Mouse (Mus musculus) left cerebral cortex, adult 8-10 months (tissue): ENCODE results near the gene Rbm33. TPM values are rescaled to one million over a fixed set of nuclear protein-coding genes. Genes with fewer than 3 reads are reported as not detected.
A peak's percentile ranks its signal among the peaks of the same experiment; 100 is the strongest.

Source experiments
- DNase-seq, 2 experiments: peaks; one replicate each; pipeline ENCODE4 v3.0.0; 2022; ENCODE audit warnings: low spot score in 2 of 2
- total RNA-seq, 4 experiments: library from RNA; stranded (reverse); gene quantifications; 2 replicates each; pipeline ENCODE4 v1.2.4; 2022

The Rbm33 gene
- total RNA-seq, 4 experiments from 2014 or later, result 60.1 to 69.3 (median 65.6) TPM

DNA sequence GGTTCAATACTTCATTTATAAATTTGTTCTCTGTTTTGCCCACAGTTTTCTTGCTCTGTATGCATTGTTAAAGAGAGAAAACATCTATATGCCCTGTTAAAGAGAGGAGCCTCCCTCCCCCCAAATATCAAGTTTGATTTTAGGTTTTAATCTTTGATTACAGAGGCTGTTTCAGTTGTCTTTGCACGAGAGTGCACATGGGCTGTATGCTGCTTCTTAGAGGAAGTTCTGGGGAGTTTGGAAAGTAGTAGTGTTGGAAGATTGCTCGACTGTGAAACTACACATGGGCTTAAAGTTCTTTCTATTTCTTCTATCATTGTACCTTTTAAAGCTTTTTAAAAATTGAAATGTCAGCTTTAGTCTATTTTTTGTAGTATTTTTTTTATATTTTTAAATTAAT lies 6.9 kb downstream of the Rbm33 start:
- DNase-seq, result no peak

DNA sequence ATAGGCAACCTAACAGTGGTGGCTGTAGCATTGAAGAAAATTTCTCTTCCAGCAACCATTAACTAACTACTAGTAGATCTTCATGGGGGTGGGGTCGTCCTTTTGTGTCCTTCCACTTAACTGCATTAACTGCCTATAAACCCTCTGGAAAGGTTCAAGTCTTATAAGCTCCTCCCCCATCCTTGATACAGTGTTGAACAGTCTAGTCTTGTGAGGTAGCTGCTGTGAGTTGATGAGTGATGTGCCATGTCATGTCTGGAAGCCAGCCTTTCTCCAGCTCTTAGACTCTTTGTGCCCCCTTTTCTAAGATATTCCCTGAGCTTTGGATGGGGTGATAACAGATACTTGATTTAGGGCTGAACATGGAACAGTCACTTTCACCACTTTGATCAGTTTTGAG lies 7.5 kb downstream of the Rbm33 start:
- DNase-seq, result no peak

DNA sequence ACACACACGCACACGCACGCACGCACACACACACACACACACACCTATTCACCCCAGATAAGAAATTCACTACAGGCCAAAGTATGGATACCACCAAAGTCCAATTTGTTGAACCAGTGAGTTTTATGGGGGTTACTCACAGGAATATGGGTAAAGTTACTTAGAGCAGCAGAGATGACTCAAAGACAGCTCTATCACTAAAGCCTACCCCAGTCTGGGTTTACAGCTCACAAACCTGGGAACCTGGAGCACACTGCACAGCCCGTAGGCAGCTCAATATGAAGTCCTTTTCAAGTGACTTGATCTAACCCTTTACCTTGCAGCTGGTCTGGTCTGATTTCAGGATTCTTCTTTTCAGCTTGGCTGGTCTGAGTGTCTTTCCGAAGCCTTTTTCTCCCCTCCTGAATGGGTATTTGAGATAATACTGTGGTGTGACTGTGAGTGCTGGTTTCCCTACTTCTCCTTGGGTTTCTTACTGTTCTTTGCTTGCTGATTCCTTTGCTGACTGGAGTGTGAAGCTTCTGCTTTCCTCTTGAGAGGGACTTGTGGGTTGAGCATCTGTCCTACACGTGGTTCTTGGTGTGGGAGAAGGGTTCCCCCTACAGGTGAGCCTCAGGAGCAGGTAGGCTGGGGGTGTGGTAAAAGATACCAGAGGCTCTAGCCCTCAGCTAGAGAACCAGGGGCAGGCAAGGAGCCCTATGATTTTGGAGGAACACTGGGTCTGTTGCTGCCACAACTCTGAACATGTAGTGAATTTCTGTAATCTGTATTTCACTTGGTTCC lies 12.3 kb downstream of the Rbm33 start:
- DNase-seq, result no peak

DNA sequence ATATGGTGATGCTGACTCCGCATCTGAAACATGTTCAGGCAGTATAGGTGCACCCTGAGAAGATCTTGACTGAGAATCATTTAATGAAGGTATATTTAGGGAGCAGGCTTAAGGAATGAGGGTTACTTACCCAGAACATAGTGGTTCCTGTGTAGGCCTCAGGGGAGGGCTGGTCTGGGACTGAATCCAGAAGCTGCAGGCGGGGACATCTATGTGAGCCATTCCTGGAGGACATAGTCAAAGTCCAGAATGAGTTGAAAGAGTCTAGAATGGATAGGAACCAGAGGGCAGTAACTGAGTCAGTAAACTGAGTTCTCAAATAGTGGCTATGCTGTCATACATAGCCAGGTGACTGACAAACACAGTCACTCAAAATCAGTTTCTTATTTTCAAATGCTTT lies 16.8 kb downstream of the Rbm33 start:
- no peak for DNase-seq

DNA sequence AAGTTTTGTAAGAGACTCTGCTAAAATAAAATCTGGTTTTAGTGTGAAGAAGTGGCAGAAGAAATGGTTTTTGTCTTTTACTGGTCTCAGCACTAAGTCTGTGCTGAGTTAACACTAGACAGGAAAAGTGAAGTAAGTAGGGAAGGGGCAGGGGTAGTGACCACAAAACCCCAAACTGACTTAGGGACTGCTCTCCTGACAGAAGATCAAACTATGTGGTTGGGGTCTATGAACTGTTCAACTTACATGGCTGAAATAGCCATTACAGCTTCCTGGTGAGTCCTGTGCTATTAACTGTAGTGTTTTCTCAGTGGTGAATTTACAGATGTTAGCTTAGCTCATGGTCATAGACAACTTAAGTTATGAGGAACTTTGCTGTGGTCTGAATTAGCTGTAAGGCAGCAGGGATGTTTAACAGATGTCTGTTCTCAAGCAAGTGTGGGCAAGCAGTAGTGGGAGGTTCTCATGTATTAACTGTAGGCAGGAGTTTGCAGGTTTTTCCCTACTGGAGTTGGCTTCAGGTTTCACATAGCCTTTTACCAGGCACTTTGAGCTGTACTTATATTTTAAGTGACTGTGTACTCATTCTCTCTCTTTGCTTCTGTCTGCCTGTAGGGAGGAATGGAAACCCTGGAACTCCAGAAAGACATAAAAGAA lies 35.1 kb downstream of the Rbm33 start:
- DNase-seq, result no peak

DNA sequence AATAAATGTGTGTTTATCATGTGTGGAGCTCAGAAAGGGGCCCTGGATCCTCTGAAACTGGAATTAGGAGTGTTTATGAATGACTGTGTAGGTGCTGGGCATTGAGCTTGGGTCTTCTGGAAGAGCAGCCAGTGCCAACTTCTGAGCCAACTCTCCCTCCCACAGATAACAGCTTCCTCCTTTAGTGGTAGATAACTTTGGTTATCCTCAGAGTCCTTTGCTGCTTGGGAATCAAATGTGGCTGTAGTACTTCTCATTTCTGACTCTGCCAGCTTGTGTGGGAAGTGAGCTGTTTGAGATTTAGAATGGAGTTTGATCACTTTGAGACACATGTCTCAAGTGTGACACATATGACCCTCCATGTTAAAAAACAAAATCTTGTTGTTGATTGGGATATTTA lies 38.7 kb downstream of the Rbm33 start:
- DNase-seq, result no peak

DNA sequence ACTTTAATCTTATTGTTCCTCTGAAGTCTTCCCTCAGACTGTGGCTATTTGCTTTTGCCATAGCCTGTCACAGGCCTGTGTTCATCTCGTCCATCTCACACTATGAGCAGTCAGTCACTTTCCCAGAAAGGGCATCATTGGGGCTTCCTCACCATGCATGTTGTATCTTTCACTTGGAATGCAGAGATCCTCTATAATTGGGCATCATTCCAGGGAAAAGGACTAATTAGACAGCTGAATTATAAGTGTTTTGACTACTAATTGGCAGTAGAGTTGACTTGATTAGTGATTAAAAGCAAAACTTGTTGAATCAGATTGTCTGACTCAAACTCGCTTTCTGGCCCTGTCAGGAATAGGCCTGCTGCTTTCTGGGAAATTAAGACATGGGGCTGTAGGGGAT lies 43.8 kb downstream of the Rbm33 start:
- no peak for DNase-seq

DNA sequence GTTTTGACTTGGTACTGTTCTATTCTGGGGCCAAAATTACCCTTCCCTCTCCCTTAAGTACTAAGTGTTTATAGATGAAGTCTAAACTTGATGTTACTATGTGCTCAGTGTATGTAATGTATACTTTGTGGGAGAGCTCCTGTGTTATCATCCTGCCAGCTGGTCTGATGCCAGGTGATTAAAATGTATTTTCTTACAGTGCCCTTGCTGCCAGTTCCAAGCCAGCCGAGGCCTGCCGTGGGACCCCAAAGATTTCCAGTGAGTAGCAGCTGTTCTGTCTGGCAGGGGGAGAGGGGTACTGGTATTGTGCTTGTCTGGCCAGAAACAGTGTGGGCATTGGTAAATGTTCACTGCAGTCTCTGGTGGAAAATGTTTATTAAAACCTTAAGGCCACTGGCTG lies 51.1 kb downstream of the Rbm33 start:
- no peak for DNase-seq

DNA sequence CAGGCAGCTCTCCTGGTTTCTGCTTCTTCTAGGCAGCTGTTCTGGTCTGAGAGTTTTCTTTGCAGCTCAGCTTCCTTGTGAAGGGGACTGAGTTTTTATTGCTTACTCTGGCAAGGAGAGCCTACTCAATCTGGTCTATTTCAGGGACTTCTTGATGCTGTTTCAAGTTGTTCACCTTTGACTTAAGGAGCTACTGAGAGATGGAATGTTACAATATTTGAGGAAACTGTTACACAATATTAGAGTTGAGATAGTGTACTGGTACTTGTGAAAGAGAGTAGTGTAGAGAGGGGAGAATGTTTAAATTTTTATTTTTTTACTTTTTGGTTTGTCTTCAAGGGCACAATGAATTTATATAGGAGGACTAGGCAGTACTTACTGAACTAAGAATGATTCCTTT lies 53.9 kb downstream of the Rbm33 start:
- DNase-seq, result no peak

DNA sequence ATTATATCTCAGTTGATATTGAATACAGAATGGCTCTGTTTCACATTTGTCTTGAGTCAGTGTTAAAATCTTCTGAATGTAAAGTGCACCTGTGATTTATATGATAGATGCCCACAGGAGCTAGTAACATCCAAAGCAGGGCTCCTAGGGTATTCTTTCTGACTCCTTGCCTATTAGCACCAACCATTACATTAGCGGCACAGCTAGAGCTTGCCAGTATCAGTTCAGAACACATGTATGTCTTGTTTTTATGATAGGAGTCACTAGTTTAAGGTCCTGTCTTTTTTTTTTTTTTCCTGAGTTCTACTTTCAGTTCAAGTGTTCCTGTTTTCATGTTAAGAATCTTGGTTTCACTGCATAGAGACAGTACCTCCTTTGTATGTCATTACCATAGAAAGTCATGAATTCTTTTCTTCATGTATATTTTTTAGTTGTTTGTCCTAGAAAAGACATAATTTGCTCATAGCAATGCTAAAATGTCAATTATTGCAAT lies 55.3 kb downstream of the Rbm33 start:
- DNase-seq, result no peak

DNA sequence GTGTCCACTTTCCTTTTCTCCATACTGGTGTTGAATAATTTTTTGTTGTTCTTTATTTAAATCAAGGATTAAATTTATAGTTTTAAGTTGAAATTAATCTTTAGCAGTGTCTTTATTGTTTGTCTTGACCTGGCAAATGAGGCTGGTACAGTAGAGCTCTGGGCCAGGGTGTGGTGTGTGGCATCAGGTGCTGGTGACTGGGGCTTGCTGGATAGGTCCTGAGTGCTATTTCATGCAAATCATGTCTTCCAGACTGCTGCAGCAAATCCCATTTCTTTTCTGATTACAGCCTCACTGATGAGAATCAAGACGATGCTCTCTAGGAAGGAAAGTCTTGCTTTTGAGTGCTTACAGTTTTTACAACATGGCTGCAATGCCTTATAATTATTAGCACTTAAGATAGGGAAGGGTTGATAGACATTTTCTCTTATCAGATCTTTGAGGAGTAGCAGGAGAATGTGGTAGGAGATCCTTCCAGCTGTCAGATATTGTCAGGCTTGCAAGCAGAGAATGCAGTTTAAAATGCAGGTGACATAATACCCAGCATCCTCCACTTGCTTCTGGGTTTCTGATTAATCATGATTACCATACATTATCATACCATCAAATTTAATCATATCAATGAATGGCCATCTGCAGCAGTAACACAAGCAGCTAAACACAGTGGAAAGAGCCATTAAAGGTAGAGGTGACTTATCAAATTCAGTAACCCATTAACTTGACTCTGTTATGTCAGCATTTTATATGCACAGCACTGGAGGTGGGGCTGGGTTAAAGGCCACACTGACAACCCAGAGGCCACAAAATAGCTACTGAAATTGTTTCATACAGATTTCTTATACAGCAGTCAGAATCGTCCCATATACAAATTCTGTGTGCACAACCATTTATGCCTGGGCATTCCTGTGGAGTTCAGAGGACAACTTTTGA lies 56.8 kb downstream of the Rbm33 start:
- no peak for DNase-seq

DNA sequence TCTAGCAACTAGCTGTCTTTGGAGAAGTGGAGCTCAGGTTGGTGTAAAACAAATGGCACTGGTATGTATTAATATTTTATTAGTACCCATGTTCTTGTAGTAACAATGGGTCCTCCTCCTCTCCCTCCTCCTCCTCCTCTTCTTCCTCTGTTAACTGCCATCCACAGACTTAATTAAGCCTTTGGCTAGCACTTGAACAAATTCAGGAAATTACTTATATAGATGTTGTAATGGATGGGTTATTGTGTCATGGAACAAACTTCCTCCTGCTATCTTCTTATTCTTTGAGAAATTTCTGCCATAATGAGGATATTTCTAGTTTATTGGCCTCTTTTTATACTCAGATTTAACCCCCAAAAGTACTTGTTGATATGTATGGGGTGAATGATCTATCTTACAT lies 60.4 kb downstream of the Rbm33 start:
- no peak for DNase-seq

DNA sequence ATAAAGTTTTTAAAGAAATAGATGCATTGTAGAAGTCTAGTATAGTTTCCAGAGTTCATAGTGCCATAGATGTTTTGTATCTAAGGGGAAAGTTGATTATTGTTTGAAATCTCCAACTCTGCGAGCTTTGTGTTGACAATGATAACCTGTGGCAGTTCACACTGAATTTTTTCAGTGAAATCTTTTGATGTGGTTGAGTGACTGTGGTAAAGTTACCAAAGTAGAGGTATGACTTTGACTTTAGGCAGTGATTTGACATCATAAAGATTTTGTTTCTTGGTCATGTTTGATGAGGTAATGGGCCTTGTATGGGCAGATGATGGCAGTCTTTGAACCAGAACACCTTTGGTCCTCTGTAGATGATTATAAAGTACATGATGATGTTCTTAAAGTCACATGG lies 65.4 kb downstream of the Rbm33 start:
- DNase-seq, result no peak

DNA sequence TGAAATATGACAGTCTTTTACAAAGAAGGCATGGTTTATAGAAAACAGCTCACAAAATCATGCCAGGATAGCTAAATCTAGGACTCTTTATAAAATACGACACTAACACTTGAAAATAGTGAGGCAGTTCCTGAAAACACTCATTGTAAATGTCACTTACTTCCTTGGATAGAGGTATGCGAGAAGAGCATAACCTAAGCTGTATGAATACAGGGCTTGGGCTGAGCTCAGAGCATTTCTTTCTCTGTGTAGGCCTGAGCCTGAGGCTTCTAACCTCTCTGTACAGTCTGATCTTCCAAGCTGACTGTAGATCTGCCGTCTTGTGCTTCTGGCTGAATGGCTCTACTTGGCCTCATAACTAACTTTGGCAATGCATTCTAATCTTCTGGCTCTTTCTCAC lies 69.9 kb downstream of the Rbm33 start:
- DNase-seq, result no peak

DNA sequence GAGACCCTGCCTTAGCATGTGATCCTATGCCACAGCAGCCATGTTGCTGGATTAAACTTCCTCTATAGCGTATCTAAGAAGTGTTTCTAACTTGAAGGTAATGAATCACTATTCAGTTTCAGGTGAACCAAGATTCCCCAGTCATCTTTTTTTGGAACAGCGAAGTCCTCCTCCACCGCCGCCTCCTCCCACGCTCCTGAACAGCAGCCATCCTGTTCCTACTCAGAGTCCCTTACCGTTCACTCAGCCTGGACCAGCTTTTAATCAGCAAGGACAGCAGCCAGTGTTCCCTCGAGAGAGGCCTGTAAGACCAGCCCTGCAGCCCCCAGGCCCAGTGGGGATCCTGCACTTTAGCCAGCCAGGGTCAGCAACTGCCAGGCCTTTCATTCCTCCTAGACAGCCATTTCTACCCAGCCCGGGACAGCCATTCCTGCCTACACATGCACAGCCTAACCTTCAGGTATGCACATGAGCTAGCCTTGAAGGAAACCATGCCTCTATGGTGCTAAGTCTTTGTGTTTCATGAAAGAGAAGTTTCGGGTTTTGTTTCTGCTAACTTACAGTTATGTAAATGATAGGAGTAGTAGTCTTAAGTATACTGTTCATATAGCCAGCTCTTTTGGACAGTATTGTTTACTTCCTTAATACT lies 70.7 kb downstream of the Rbm33 start:
- DNase-seq, result peak; percentile 14 to 22

DNA sequence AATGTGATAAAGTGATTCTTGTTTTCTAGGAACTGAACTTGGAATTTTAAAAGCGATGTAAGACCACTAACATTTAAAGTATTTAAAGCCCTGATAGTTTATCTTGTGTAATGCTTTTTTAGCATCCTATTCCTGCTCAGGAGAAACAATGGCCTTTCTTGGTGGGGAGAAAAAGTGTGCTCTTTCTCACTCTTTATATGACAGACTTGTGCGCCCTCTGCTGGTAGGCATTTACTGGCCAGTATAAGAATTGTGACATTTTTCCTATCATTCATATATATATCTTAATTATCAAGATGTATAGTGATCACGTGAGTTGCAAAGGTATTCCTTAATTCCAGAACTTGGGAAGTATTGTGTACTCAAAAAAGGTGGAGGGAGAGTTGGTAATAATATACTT lies 71.3 kb downstream of the Rbm33 start:
- no peak for DNase-seq

DNA sequence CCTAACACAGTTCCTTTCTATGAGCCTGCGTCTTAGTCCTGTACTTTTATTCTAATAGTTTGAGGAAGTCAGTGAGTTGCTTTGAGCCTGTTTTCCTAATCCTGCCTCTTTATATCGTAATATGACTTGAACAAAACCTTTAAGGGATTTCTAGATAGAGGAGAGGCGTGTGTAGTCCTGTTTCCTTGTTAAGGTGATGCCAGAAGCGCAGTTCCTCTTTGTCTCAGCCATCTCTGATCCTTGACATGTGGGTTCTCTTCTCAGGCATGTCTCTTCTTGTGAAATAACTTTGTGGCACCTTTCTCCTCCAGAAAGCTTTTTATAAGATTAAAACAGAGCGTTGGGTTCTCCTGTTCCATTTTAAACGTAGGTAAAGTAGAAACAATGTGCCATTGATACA lies 73.3 kb downstream of the Rbm33 start:
- no peak for DNase-seq

DNA sequence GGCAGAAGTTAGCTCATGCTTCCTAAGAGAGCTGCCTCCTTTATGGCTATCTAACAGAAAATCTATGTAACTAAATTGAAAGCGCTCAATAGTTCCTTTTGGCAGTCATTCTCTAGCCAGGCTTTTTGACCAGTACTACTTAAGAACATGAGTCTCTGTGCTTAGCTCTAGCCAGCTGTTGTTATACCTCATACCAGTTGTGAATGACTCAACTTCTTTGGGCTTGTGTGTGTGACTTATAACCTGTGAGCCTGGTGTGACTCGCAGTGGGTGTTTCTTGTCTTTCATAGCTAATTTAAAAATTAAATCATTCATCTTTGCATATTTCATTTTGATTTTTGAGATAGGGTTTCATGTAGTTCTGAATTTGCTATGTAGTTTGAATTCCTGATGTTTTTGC lies 80.4 kb downstream of the Rbm33 start:
- DNase-seq, result no peak

DNA sequence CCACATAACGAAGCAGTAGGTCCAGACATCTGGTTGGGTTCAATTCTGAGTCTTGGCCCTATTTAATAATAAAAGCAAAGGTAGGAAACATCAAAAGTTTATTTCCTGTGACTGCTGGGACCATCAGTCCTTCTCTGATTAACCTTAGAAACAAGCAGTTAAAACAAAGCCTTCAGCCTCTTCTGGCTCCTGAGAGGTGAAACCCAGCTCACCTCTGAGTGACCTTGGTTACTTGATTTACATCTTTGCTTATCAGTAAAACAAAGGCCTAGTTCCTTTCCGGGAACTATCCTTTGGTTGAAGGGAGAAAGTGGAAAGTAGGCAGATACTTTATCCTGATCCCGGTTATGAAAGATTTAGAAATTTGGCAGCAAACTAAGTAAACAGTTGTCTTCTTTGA lies 81.8 kb downstream of the Rbm33 start:
- no peak for DNase-seq

DNA sequence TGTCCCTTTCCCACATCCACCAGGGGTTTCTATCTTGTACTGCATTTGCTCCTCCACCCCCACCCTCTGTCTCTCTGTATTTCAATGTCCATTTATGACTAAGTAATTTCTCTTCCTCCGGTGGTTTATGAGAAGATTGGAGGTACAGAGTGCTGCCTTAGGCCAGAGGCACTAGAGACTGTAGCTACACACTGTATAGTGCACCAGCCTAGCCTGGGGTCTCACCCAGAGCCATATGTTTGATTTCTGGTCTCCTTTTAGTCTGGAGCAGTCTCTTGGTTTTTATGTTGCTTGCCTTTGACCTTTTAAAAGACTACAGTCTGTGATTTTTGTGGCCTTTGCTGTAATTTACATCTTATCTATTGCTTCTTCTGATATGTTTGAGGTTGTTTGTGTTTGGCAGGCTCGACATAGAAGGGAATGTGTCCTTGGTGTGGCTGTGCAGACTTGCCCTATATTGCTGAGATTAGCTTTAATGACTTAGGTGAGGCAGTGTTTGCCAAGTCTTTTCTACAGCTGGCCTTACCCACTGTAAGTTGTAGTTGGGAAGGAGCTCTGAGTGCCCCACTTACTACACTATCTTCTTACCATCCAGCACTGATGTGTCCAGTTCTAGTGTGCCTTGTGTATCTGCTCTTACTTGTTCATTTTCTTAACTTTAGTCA lies 82.7 kb downstream of the Rbm33 start:
- no peak for DNase-seq

DNA sequence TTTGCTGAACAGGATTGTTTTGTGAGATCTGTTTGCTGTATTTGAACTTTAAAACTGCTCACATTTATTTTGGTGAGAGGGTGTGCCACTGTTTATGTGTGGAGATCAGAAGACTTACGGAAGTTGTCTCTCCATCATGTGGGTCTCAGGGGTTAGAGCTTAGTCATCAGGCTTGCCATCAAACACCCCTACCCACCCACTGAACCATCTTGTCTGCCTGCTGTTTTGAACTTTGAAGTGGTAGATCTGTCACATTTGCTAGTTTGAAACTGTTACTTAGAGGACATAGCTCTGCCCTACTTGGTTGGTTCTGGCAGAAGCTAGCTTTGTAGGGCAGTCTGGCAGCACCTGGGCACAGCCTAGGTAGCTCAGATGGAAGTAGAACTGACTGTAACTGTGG lies 85.8 kb downstream of the Rbm33 start:
- DNase-seq, result no peak
